Mouse (Mus musculus): Measurements from ENCODE around the gene B4galnt2. TPM values are rescaled to one million over a fixed set of nuclear protein-coding genes. Genes with fewer than 3 reads are reported as not detected.
"Not testable (repeated sequence)": the region's sequence is repeated elsewhere in the genome, so short reads cannot be mapped to it uniquely, and the experiment has no call there.

B4galnt2 gene
- polyA plus RNA-seq, 1 experiment = not detected

DNA sequence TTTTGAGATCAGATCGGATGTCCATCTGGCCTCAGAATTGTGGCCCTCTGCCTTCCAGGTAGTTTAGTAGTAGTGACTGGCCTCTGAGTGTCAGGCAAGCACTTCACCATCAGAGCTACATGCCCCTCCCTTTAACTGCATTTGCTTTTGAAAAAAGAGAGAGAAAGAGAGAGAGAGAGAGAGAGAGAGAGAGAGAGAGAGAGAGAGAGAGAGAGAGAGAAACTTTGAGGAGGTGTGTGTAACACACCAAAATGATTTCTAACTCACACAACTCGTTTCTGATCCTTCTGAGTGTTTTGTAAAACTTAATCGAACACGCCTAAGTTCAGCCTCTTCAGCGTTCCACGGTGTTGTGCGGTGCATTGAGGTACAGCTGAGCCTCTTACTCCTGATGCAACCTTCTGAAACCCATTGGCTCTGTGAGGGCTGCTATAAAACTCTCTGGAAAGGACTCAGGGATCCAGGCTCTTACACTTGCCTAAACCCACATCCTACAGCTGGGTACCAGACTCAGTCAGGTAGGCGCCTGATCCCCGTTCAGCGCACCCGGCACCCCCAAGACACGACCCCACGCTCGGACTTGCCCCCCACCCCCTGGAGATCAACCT, 628 bp downstream of the B4galnt2 start:
- Histone ChIP-seq H3K27ac (ENCODE audit: control insufficient read depth, insufficient read depth, low read depth, low read length, poor library complexity) (no peak overlapping the region), H3K4me3 (replicated peaks; ENCODE audit: control insufficient read depth, low read depth, low read length) (no peak overlapping the region), H3K4me1 (ENCODE audit: control insufficient read depth, insufficient read depth, low read length) (no peaks in the 10 kb centered on the region; the same call in 1 of the 2 replicates)
- WGBS = 7% methylated on average over 14 of the region's 14 CpGs
- TF ChIP-seq POLR2A (IDR thresholded peaks at IDR 0.05; ENCODE audit: borderline replicate concordance, control insufficient read depth, low read depth, low read length) (no peak), CTCF (IDR thresholded peaks at IDR 0.05; ENCODE audit: control insufficient read depth, insufficient read depth, low read length) (no peak)

DNA sequence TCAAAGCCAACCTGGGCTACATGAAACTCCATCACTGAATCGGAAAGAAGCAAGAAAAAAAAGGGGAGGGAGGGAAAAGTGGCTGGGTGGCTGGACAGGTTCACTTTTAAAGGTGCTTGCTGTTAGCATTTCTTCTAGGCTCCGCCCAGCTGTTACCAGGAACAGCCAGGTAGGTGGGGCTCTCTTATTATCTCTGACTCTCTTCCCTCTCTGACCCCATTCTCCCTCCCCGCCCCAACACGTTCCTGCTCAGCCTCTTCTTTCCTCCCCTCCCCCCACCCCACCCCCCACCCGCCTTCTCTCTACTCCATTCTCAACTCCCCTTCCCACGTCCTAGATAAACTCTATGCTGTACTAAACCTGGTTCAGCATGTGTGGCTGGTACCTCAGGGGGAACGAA, 3.1 kb downstream of the B4galnt2 start:
- no peaks in the 10 kb centered on the region; the same call in 1 of the 2 replicates for H3K4me1 ChIP-seq (ENCODE audit: control insufficient read depth, insufficient read depth, low read length)
- no peak overlapping the region for H3K27ac ChIP-seq (ENCODE audit: control insufficient read depth, insufficient read depth, low read depth, low read length, poor library complexity)
- H3K4me3 ChIP-seq (replicated peaks; ENCODE audit: control insufficient read depth, low read depth, low read length) = no peak overlapping the region
- WGBS = 42% methylated on average over 7 of the region's 7 CpGs
- TF ChIP-seq CTCF (IDR thresholded peaks at IDR 0.05; ENCODE audit: control insufficient read depth, insufficient read depth, low read length) (no peak), POLR2A (IDR thresholded peaks at IDR 0.05; ENCODE audit: borderline replicate concordance, control insufficient read depth, low read depth, low read length) (no peak)

DNA sequence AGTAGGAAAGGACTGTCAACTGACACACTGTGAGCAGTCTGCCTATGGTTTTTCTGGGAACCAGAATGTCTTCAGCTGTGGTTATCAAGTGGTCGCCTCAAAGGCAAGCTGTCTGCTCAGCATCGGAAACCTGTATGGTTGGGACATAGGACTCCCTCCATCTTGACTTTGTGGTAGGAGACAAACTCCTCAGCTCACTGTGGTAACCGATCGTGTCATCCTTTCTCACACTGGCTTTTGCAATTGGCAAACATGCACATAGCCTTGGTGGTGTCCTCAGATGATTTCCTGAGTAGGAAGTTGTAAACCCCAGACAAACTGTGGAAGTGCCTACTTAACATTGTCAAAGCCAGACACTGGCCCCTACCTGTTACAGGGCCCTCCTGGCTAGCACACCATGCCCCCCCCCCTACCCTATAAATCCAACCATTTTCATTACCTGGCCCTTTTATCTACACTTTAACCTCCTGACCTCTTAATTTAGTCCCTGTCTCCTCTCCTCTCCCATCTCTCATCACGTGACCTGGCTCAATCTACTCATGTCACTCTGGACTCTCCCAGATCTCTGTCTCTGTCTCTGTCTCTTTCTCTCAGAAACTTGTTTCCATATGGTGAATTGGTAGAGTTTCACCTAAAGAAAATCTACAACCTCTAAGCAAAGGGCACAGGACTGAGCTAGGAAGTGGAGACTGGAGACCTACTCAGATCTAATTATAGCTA, 6.7 kb downstream of the B4galnt2 start:
- no peak overlapping the region for H3K4me3 ChIP-seq (replicated peaks; ENCODE audit: control insufficient read depth, low read depth, low read length)
- no peak for TF ChIP-seq POLR2A (IDR thresholded peaks at IDR 0.05; ENCODE audit: borderline replicate concordance, control insufficient read depth, low read depth, low read length)
- TF ChIP-seq CTCF (IDR thresholded peaks at IDR 0.05; ENCODE audit: control insufficient read depth, insufficient read depth, low read length) = no peak
- H3K4me1 ChIP-seq (ENCODE audit: control insufficient read depth, insufficient read depth, low read length) = no peaks in the 10 kb centered on the region; the same call in 1 of the 2 replicates
- 27% methylated on average over 5 of the region's 5 CpGs for WGBS
- H3K27ac ChIP-seq (ENCODE audit: control insufficient read depth, insufficient read depth, low read depth, low read length, poor library complexity) = no peak overlapping the region

DNA sequence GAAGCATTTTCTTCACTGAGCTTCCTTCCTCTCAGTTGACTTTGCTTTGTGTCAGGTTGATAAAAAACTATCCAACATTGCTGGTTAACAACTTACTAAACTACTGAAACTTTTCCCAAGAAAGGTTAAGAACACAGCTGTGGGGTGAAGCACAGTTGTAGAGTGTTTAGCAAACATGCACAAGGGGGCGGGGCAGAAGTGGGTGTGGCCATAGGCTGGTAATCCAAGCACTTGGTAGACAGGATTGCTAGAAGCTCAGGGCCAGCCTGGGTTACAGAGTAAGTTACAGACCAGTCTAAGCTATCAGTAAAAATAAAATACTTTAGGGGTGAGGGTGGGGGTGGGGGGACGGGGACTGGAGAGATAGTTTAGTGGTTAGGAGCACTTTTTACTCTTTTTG, 10.4 kb downstream of the B4galnt2 start:
- Histone ChIP-seq H3K4me3 (replicated peaks; ENCODE audit: control insufficient read depth, low read depth, low read length) (no peak overlapping the region), H3K4me1 (ENCODE audit: control insufficient read depth, insufficient read depth, low read length) (no peaks in the 10 kb centered on the region; the same call in 1 of the 2 replicates), H3K27ac (ENCODE audit: control insufficient read depth, insufficient read depth, low read depth, low read length, poor library complexity) (no peak overlapping the region)
- 78% methylated on average over 2 of the region's 2 CpGs for WGBS
- TF ChIP-seq CTCF (IDR thresholded peaks at IDR 0.05; ENCODE audit: control insufficient read depth, insufficient read depth, low read length) (no peak), POLR2A (IDR thresholded peaks at IDR 0.05; ENCODE audit: borderline replicate concordance, control insufficient read depth, low read depth, low read length) (no peak)

DNA sequence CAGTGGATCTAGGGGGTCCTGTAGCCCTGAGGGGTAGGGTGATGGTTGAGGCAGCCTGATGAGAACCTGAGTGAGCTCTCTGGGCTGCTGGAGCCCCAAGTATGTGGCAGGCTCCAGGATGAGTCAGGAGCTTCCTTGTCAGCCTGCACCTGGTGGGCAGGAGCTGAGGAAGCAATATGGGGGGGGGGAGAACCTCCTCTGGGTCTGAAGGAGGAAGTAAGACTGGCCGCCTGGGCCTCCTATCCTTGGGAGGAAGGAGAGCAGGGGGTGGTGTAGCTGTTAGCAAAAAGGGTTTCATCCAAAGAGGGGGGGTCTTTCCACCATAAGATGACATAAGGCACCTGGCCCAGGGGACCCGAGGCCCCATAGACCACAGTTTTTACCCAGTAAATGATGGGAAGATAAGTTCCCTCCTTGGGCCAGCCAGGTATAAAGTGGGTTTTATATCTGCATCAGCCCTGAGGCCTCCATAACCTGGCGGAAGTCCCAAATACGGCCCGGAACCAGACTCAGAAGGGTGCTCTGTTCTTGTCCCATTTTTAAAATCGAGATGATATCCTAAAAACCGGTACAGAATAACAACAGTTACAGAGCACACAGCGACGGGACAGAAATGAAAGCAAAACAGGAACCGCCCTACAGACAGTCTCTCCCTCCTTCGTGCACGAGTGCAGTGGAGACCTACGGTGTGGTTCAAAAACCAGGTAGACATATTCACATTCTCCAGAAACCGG, 18.1 kb downstream of the B4galnt2 start:
- 6% methylated on average over 14 of the region's 14 CpGs for WGBS
- TF ChIP-seq CTCF (IDR thresholded peaks at IDR 0.05; ENCODE audit: control insufficient read depth, insufficient read depth, low read length) = no peak
- no peak for TF ChIP-seq POLR2A (IDR thresholded peaks at IDR 0.05; ENCODE audit: borderline replicate concordance, control insufficient read depth, low read depth, low read length)
- H3K4me1 ChIP-seq (ENCODE audit: control insufficient read depth, insufficient read depth, low read length) = no peaks in the 10 kb centered on the region
- H3K4me3 ChIP-seq (replicated peaks; ENCODE audit: control insufficient read depth, low read depth, low read length) = peak overlapping the region; percentile 61
- H3K27ac ChIP-seq (ENCODE audit: control insufficient read depth, insufficient read depth, low read depth, low read length, poor library complexity) = no peak overlapping the region

DNA sequence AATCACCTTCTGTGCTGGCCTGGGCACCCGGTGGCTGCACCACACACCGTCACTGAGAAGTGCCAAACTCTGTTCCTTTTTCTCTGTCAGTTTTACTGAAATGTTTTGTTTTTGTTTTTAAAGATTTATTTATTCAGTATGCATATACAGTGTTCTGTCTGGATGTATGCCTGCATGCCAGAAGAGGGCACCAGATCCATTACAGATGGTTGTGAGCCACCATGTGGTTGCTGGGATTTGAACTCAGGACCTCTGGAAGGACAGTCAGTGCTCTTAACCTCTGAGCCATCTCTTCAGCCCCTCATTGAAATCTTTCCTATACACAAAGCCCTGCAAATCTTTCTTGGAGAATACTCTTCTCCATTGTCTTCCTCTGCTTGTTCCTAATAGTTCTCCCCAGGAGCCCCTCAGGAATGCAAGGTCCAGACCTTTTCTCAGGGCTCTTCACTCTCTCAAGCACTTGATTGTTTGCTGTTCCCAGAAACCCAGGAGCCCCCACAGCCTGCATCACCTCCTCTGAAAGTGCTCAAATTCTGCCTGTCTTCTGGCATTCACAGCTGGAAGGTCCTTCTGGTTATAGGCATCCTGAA, 24.1 kb downstream of the B4galnt2 start:
- no peak for TF ChIP-seq POLR2A (IDR thresholded peaks at IDR 0.05; ENCODE audit: borderline replicate concordance, control insufficient read depth, low read depth, low read length)
- no peak for TF ChIP-seq CTCF (IDR thresholded peaks at IDR 0.05; ENCODE audit: control insufficient read depth, insufficient read depth, low read length)
- 61% methylated on average over 2 of the region's 2 CpGs for WGBS

DNA sequence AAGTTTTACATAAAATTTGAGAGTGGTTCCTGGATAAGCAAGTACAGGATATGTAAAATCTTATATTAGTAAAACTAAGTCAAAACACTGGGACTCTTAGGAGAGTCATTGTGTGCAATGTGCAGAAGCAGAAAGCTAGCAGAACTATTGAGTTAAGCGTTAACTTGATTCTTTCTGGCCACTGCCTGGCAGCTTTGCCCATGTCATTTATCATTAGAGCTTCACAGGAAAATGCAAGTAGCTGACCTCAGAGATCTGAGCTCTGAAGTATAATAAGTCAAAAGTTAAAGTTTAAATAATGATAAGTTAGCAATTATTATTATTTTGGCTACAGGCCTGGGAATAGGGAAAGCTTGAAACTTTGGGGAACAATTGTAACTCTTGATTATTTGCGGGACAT, 34.8 kb downstream of the B4galnt2 start:
- not testable (repeated sequence) for H3K4me3 ChIP-seq (replicated peaks; ENCODE audit: control insufficient read depth, low read depth, low read length); H3K27ac ChIP-seq (ENCODE audit: control insufficient read depth, insufficient read depth, low read depth, low read length, poor library complexity); H3K4me1 ChIP-seq (ENCODE audit: control insufficient read depth, insufficient read depth, low read length)
- 81% methylated on average over 2 of the region's 2 CpGs for WGBS

More for the DNA sequence above, 24.1 kb downstream of the B4galnt2 start:
- Histone ChIP-seq H3K4me1 (ENCODE audit: control insufficient read depth, insufficient read depth, low read length) (no peaks in the 10 kb centered on the region), H3K4me3 (replicated peaks; ENCODE audit: control insufficient read depth, low read depth, low read length) (no peak overlapping the region), H3K27ac (ENCODE audit: control insufficient read depth, insufficient read depth, low read depth, low read length, poor library complexity) (no peak overlapping the region)

DNA sequence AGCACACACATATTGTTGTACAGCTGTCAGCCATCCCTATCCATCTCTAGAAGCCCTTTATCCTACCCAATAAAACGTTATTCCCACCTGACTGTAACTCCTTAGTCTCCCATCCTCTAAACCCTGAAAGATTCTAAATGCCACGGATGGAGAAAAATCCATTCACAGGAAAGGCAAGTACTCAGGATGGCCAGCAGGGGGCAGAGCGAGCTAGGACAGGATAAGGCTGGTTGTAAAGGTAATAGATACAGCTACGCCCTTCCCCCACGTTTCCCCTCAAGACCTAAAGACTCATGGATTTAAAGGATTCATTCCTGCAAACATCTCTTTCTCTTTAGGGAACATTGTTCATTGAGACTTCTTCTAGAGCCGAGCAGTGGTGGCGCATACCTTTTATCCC, 38.4 kb downstream of the B4galnt2 start:
- 22% methylated on average over 7 of the region's 7 CpGs for WGBS
- Histone ChIP-seq H3K4me1 (ENCODE audit: control insufficient read depth, insufficient read depth, low read length) (no peaks in the 10 kb centered on the region), H3K27ac (ENCODE audit: control insufficient read depth, insufficient read depth, low read depth, low read length, poor library complexity) (no peak overlapping the region), H3K4me3 (replicated peaks; ENCODE audit: control insufficient read depth, low read depth, low read length) (no peak overlapping the region)
- TF ChIP-seq POLR2A (IDR thresholded peaks at IDR 0.05; ENCODE audit: borderline replicate concordance, control insufficient read depth, low read depth, low read length) (no peak), CTCF (IDR thresholded peaks at IDR 0.05; ENCODE audit: control insufficient read depth, insufficient read depth, low read length) (peak; percentile 94)

Measured in bone marrow, adult 2 months (tissue).